Mouse (Mus musculus) heart, postnatal 10 days (tissue): ENCODE data around the gene Zdhhc22. TPM values are rescaled to one million over a fixed set of nuclear protein-coding genes. Genes with fewer than 3 reads are reported as not detected.

Experiments used
- DNase-seq, 2 experiments: peaks; one replicate each; pipeline ENCODE4 v3.0.0; 2021
- intact Hi-C: fragments of 180-260 bp; cut with DNase I; formaldehyde crosslinking; loops from one replicate; pipeline ENCODE4 v1.15.1; 2025
- total RNA-seq, 2 experiments: library from RNA; stranded (reverse); gene quantifications; 2 replicates each; pipeline ENCODE4 v1.2.3; 2021

Zdhhc22 gene
- total RNA-seq, 2 experiments from 2014 or later: not detected

DNA sequence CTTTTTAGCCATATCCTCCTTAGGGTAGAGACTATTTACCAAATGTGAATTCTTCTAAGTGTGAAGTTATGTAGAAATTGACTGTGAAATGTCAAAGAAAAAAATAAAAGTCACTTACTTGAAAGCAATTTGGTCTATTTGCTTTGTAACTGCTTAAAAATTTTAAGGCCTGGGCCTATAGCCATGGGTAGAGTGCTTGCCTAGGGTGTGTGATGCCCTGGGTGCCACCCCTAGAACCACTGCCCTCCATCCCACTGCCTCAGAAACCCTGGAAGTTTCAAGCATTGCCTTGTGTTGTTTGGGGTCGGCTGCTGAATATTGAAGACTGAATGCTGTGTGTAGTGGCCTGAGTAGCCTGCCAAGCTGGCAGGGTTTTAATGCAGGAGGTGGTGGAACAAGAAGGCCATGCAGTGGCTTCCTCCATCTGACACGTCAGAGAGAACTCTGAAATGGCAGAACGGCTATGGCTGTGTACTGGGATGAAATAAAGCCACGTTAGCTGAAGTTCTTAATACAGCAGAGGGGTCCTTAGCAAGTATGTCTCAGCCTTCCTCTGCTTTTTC, 24.9 kb downstream of the Zdhhc22 start:
- intact Hi-C loops: no loop called here
- no peak for DNase-seq

DNA sequence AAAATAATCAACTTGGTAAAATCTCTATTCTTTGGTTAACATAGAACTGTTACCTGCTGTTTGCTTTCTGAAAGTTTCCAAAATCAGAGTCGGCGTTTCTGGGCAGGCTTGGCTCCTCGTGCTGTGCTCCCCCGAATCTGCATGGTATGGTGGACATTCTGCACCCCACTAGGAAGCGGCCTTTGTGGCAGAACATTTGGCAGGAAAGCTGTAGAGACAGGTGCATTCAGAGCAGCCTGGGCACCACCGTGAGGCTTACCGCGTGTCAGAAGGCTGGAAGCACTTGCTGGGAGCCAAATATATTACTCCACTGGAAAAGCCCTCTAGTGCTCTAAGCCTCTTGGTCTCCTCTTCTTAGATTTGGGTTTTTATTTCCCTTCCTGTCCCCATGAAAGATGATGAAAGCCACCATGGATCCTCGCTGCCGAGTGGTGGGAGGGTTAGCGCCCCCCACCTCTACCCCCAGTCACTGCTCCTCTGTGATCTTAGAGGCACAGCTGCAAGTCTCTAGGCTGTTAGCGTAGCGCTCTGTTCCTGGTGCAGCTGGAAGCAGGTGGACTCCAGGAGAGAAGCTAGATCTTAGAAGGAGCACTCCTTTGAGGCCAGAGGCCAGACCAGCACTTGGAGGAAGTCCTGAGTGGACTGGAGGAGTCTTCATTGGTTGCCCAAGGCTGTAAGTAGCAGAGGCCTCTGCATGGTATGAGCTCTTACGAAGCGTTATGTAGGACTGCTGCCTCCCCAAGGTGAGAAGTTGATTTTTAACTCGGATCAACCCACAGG, 25.8 kb downstream of the Zdhhc22 start:
- intact Hi-C loops: no loop called here
- DNase-seq: no peak

DNA sequence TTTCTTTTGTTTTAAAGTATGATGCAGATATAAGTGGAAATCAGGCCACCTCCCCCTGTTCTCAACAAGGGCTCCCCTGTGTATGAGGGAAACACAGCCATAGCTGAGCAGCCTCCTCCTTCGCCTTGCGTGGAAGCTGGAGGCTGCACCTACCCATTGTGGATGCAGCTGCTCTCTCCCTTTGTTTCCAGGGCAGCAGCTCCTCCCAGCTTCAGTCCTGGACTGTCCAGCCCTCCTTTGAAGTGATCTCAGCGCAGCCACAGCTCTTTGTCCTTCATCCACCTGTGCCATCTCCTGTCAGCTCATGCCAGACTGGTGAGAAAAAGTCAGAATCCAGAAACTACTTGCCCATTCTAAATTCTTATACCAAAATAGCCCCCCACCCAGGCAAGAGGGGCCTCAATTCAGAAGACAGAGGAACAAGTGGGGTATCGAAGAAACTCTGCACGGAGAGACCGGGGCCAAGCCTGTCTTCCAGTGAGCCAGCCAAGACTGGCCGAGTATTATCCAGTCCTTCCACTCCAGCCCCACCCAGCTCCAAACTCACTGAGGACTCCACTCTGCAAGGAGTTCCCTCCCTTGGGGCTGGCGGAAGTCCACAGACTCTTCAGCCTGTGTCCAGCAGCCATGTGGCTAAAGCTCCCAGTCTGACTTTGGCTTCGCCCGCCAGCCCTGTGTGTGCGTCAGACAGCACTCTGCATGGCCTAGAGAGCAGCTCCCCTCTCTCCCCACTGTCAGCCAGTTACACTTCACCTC, 28.5 kb downstream of the Zdhhc22 start:
- DNase-seq: peak; percentile 53 to 57
- intact Hi-C loops: no loop called here

DNA sequence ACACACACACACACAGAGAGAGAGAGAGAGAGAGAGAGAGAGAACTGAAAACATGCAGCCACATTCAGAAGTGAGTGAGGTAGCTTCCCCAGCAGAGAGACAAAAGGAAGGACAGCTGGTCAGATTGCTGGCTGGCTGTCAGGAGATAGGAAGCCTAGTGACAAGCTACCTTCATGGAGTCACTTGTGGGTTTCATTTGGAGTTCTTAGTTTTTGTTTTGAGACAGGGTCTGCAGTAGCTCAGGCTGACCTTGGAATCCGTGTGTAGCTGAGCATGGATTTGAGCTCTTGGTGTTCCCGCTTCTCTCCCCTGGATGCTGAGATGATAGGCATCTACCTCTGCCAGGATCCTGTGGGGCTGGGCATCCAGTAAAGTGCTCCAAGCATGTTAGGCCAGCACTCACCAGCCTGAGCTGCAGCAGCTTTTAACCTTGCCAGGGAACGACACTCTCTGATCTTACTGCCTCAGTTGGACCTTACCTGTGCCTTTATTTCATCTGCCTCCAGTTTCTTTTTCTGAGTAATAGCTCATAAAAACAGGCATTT, 29.4 kb downstream of the Zdhhc22 start:
- intact Hi-C loops: no loop called here
- no peak for DNase-seq

DNA sequence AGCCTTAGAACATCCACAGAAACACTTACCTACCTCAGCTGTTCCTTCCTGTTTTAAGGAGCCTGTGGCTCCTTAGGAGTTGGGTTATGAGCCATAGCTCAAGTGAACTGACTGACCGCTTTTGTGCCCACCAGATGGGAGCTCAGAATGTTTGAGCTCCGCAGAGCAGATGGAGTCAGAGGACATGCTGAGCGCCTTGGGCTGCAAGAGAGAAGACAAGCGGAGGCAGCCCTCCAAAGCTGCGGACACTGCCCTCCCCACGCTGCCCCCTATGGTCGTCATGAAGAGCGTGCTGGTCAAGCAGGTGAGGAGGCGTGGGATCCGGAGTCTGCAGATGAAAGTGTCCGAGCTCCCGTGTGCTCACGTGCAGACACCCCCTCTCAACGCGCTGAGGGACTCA, 30.1 kb downstream of the Zdhhc22 start:
- no peak for DNase-seq
- intact Hi-C loops: no loop called here

DNA sequence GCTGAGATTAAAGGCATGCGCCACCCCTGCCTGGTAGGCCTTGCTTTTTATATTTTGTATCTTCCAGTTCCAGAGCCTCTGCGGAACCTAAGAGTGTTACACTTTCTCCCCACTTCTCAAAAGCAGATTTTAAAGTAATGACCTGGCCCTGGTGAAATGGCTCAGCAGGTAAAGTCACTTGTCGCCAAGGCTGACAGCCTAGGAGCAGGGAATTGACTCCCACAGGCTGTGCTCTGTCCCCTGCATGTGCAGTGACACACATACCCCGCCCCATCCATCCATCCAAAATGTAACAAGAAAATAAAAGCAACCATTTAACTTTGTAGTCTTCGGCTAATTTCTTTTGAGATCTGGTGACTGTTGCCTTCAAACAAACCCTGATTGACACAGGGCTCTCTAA, 30.6 kb downstream of the Zdhhc22 start:
- intact Hi-C loops: no loop called here

DNA sequence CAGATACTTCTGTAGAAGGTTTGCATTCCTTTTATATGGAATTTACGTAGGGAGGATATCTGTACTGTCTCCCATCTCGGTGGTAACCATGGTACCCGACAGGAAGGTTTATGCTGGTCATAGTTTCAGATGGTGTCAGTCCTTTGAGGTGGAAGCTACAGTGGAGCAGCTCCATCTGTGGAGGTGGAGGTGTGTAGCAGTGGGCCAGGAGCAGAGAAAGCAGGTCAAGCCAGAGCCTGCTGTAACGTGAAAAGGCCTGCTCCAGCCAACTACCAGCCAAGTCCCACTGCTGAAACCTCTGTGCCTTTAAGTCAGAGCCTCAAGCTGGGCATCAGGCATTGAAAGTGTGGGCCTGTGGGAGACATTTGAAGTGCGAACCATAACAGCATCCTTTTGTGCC, 31.7 kb downstream of the Zdhhc22 start:
- intact Hi-C loops: no loop called here
- DNase-seq: no peak

More for the DNA sequence above, 30.6 kb downstream of the Zdhhc22 start:
- no peak for DNase-seq

DNA sequence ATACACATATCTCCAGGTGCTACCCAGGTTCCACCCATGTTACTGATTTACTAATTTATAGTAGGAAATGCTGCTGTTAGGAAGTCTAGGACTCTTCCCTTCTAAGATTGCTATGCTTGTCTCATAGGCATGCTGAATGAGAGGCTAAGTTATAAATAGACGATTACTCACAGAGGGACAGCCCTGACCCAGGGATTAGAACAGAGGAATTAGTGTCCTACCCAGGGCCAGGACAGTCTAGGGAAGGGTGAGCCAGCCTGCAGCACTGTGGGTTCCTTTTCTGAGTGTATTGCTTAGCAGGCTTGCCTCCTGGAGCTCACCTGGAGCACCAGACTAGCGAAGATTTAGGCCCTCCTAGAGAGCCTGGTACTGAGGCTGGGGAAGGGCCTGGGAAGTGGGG, 34.3 kb downstream of the Zdhhc22 start:
- intact Hi-C loops: loop anchor here (2.0 kb wide), 1 partner anchor 19 kb away; no protein-coding TSS in a partner anchor
- DNase-seq: peak in 1 of 2 experiments; percentile 54

DNA sequence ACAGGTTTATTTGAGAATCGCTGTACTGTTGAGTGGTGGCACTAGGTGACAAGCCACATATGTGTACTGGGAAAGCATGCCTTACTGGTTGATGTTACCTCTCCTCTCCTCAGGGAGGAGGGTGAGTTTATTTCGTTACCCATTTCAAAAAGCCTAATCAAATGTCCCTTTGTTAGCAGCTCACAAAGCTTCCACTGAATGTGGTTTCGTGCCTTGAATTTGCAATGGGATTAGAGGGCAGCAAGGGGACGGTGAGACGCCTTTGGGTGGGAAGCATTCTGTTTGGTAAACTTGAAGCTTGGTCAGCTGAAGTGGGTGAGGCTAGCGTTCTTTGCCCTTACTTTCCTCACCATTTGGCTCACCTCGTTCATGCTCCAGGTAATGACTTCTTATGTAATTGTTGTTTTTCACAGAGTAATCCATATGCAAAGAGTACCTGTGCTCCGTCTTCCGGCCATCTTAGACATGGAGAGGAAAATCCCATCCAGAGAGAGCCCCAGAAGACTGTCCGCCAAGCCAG, 37.8 kb downstream of the Zdhhc22 start:
- intact Hi-C loops: no loop called here
- no peak for DNase-seq

DNA sequence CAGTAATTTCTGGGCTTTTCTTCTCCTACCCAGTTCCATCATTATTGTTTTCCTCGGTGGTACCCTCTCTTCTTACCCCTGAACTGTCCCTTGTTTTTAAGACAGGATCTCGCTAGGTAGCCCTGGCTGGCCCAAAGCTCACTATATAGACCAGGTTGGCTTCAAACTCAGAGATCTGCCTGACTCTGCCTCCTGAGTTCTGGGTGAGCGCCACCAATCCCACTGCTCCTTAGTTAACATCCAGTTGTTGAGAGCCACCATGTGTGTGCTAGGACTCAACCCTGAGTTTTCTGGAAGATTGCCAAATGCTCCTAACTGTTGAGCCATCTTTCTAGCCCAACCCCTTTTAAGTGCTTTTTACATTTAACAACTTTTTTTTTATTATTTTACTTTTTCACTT, 39.3 kb downstream of the Zdhhc22 start:
- no peak for DNase-seq
- intact Hi-C loops: no loop called here

DNA sequence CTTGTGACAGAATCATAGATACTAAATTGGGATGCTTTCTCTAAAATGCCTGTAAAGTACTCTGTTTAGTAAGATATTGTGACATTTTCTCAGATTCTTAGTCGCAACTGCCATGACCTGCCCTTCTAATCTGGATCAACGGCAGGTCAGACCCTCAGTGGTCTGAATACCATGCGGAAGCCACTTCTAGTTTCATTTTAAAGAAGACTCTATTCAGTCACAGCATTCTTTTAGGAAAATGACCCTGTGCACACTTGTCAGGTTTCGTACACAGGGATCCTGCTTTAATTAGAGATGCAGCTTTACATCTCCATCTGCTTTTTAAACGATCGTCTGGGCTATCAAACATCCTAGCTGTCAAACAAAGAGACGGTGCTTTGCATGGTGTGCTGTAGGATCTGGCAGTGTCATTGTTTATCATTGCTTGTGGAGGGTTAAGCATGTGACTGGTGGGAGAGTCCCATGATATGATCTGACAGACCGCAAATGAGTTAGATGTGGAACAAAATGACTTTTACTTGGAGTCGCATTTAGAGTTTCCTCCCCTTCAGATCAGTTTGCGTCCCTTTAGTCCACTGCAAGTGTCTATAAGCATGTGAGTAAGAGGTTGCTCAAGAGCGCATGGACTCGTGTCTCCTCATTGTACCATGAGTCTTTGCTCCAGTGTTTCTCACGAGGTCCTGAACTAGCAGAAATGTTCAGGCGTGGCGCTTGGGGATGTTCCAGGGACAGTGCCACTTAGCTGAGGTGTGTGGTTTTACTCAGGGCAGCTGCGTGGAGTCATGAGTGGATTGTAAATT, 39.9 kb downstream of the Zdhhc22 start:
- DNase-seq: no peak
- intact Hi-C loops: no loop called here

DNA sequence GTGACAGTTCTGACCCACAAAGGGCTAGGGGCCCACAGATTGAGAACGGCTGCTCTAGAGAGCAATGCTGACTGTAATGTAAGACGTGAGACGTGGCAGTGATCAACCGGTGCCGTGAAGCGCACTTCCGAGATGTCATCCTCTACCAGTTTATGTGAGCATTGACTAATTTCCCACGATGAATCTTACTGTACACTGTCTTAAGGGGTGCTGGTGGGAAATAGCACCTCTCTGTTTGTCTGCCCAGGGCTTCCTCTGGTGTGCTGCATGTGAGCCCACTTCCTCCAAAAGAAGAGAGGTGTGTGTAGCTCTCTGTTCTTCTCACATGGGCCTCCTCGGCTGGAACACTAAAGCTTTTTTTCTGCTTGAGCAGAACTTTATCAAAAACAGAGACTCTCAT, 40.7 kb downstream of the Zdhhc22 start:
- intact Hi-C loops: no loop called here
- no peak for DNase-seq

DNA sequence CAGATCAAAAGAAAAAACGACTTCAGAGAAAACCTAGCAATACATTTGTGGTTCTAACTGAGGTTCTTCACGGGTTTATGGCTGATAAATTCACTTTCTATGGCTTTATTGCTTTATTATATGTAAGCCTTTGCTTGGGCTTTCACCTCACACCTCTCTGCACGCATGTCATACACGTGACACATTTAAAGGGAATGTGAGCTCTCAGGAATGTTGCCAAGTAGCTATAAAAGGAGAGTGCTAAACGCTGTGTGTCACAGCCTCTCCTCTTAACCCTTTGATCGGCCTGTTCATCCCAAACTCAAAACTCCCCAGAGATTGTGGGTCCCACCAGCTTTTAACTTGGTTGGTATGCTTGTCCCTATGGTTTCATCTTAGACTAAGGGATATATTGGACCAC, 41.6 kb downstream of the Zdhhc22 start:
- intact Hi-C loops: no loop called here
- peak; percentile 55 for DNase-seq

DNA sequence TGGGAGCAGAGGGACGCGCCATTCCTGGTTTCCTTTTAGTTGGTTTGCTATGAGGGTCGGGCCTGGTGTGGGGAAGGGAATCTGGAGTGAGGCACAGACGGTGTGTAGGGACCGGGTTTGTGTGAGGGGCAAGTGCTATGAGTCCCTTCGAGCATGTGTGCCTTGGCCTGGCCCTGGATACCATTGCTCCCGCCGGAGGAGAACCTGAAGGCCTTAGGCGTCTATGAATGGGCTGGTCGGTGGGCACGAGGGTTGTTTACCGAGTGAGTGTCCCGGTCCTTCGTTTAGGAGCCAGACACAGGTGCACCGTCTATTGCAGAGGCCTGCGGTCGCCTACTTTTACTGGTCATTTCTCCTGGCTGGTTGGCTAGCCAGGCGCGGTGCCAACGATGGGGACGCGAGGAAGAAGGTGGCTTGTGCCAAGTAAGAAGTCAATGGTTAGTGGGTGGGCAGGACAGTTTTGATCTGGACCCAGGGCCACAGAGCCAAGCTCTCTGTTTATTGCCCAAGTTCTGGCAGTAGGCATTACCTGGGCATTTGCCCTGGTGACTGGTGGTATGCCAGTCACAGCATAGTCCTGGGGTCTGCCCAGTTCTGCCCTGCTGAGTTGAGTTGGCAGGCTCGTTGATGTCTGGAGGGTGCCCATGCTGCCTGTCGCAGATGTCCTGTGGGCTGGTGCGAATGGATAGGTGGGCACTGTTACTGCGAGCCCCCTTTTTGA, 42.4 kb downstream of the Zdhhc22 start:
- intact Hi-C loops: no loop called here
- peak; percentile 64 to 73 for DNase-seq

DNA sequence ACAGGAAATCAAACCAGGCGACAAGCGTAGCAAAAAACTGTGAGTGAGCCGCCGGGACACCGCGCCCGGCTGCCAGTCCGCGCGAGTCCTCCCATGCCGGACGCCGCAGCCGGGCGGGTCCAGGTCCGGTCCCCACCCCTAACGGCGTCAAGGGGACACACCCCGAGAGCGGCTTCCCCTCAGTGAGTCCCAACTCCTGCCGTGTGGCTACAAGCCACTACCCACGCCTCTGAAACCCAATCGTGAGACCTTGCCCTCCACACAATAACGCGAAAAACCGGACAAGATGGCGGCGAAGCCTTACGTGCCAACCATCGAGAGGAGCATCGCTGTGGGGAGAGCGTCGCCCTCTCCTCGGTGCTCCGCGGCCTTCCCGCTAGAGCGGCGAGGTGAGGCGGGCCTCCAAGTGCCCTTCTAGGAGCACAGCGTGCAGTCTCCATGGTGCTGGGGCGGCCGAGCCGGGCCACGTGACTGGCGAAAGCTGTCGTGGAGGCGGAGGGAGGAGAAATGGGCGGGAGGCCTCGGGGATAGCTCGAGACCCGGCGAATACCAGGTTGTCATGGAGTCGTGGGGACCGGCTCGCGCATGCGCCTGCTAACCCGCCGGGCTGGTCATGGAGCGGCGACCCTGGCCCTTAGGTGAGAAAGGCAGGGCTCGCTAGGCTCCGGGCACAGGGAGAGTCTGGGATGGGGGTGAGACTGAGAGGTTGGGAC, 43.2 kb downstream of the Zdhhc22 start, which contains the start of gene Cipc:
TSS of gene Cipc (plus strand) at position 182 of the 713 bp plus-strand sequence.
- DNase-seq: peak; percentile 98 to 99
- intact Hi-C loops: no loop called here

DNA sequence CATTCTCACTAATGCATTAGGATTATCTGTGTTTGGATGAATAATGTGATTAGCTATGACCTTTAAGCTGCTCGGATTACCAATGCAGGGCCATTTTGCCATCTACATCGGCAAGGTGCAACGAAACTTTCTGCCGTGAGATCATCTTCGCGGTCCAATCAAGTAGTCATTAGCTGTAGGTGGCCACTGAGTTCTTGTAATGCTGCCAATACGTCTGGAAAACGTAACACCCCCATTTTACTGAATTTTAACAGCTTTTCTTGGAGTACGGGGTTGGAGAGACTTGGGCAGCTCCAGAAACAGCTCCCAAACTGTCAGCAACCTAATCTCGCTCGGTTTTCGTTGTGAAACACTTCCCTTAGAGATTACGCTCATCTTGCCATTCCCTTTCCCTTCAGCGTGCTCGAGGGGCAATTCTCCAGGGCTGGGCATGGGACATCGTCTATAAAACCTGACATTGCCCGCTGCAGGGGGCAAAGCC, 43.9 kb downstream of the Zdhhc22 start:
- DNase-seq: peak; percentile 45 to 62
- intact Hi-C loops: no loop called here

DNA sequence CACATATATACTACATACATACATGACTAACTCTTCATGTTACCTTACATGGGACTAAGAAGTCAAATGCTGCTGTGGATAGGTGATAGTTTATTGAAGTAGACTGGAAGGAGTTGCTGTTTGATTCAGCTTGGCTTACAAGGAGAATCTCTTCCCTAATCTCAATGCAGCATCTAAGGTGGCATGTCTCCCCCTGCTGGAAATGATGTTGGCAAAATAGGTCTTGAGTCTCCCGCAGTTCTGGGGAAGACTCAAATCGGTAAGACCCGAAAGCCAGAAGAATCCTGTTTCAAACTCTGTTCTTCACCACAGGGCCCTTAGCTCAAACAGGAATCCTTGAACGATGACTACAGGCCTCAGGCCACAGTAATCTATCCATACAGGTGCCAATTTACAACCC, 45.1 kb downstream of the Zdhhc22 start:
- DNase-seq: peak; percentile 75
- intact Hi-C loops: loop anchor here (1.0 kb wide), 1 partner anchor 149 kb away; no protein-coding TSS in a partner anchor

DNA sequence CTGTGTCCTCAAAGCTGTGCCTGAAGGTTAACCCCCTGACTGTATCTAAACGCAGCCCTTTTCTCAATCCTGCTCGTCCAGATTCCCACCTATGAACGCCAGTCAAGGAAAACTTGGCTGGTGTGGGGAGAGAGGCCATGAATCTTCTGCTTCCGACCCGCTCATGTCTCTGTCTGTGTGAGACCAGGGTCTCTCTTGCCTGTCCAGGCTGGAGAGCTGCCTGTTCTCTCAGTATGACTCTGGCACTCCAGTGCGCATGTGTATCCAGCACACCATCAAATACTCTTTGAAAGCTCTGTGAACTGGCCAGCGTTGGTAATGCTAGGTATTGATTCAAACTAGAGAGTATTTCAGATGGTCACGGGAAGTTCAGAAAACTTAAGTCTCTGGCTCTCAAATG, 46.8 kb downstream of the Zdhhc22 start:
- intact Hi-C loops: loop anchor here (2.0 kb wide), 1 partner anchor 19 kb away; no protein-coding TSS in a partner anchor
- DNase-seq: no peak
